In the genomic region with DNA sequence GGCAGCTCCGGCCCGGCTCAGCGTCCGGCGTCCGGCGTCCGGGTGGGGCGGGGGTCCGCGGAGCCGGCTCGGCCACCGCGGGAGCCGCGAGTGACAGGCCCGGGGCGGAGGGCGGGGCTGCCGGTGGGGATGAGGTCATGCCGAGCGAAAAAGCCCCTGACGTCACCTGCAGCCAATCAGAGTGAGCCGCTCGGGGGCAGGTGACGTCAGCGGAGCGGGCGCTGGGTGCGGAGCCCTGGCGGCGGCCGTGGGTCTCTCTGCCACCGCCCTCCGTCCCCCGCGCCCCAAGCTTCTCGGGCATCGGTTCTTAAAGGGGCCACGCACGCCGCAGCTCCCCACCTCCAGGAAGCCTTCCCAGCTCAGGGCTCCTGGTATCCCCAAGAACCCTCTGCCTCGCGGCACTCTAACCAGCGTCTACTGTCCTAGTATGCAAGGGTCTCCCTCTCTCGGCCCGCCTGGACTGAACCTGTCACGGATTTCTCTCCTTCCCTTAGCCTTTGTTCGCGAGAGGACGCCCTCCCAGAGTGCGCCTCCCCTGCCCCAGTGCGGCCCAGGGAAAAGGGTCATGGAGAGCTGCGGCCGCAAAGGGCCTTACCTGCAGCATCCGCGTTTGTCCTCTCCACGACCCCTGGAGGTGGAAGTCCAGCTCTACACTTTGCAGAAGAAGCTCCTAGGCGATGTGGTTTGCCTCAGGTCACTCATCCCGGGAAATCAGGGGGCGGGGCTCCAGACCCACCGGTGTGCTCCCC, we compare ENCODE assay signal across 8 mouse cellular contexts. TPM values are rescaled to one million over a fixed set of nuclear protein-coding genes. Genes with fewer than 3 reads are reported as not detected.
DNase-seq lines count a peak whose midpoint lies in the region; ATAC-seq and TF ChIP-seq lines count a peak whose summit lies in the region.

A gene (minus strand): TSS at position 661 of the 749 bp plus-strand sequence.

- H3K27ac ChIP-seq in forebrain, embryonic 15.5 days (replicated peaks), result peak within 1 kb of the TSS; percentile 95
- H3K27ac ChIP-seq in liver, embryonic 16.5 days (ENCODE audit: low read length), result peak within 1 kb of the TSS; percentile 80
- peak within 1 kb of the TSS; percentile 82 for H3K27ac ChIP-seq in neural tube, embryonic 12.5 days
- H3K27ac ChIP-seq in stomach, postnatal 0 days (replicated peaks), result peak within 1 kb of the TSS; percentile 77

- intact Hi-C loops in heart, postnatal 14 days (cut with DNase I), result loop anchor here (5.0 kb wide), 1 partner anchor 33 kb away; a partner anchor contains a TSS

- WGBS in forebrain, embryonic 15.5 days, result under 1% methylated on average over 63 of the region's 63 CpGs
- WGBS in large intestine, adult 2 months, result 2% methylated on average over 60 of the region's 63 CpGs
- WGBS in liver, embryonic 16.5 days (ENCODE audit: insufficient replicate concordance), result under 1% methylated on average over 49 of the region's 63 CpGs
- under 1% methylated on average over 62 of the region's 63 CpGs for WGBS in neural tube, embryonic 12.5 days
- under 1% methylated on average over 47 of the region's 63 CpGs for WGBS in stomach, postnatal 0 days

- peak; percentile 81 for ATAC-seq in forebrain, embryonic 15.5 days (replicated peaks)
- peak; percentile 88 for ATAC-seq in liver, embryonic 16.5 days (ENCODE audit: low read depth)
- peak; percentile 85 for ATAC-seq in neural tube, embryonic 12.5 days (ENCODE audit: low FRiP score, low read depth)
- ATAC-seq in stomach, postnatal 0 days (ENCODE audit: low FRiP score, low TSS enrichment), result peak; percentile 90

- peak within 1 kb of the TSS; percentile 99 for H3K9ac ChIP-seq in forebrain, embryonic 15.5 days (replicated peaks)
- H3K9ac ChIP-seq in liver, embryonic 16.5 days (ENCODE audit: low read depth, low read length), result peak within 1 kb of the TSS; percentile 96
- H3K9ac ChIP-seq in neural tube, embryonic 12.5 days, result peak within 1 kb of the TSS; percentile 96
- peak within 1 kb of the TSS; percentile 86 for H3K9ac ChIP-seq in stomach, postnatal 0 days (ENCODE audit: low read length)

- H3K4me1 ChIP-seq in forebrain, embryonic 15.5 days, result peaks cover 56% of the 10 kb centered on the region
- peaks cover 38% of the 10 kb centered on the region for H3K4me1 ChIP-seq in liver, embryonic 16.5 days (ENCODE audit: control insufficient read depth, low read depth, low read length)
- peaks cover 52% of the 10 kb centered on the region for H3K4me1 ChIP-seq in neural tube, embryonic 12.5 days
- H3K4me1 ChIP-seq in stomach, postnatal 0 days (replicated peaks; ENCODE audit: control insufficient read depth, insufficient read depth), result no peaks in the 10 kb centered on the region

- H3K27me3 ChIP-seq in forebrain, embryonic 15.5 days, result 0 out of 2 replicates have a peak, but pooled peaks cover 6% of the 10 kb centered on the region
- H3K27me3 ChIP-seq in liver, embryonic 16.5 days (ENCODE audit: control insufficient read depth, insufficient read depth, low read depth, low read length), result peaks cover 67% of the 10 kb centered on the region
- H3K27me3 ChIP-seq in neural tube, embryonic 12.5 days (replicated peaks), result peaks cover 26% of the 10 kb centered on the region
- peaks cover 2% of the 10 kb centered on the region; the same call in 1 of the 2 replicates for H3K27me3 ChIP-seq in stomach, postnatal 0 days (ENCODE audit: control insufficient read depth, insufficient read depth, low read length)

- H3K4me3 ChIP-seq in forebrain, embryonic 15.5 days, result peak within 1 kb of the TSS; percentile 95
- H3K4me3 ChIP-seq in liver, embryonic 16.5 days (ENCODE audit: low read depth, low read length), result peak within 1 kb of the TSS; percentile 81
- H3K4me3 ChIP-seq in neural tube, embryonic 12.5 days, result peak within 1 kb of the TSS; percentile 92
- peak within 1 kb of the TSS; percentile 77 for H3K4me3 ChIP-seq in stomach, postnatal 0 days (ENCODE audit: low read depth, low read length)

- H3K9me3 ChIP-seq in forebrain, embryonic 15.5 days, result no peaks in the 10 kb centered on the region
- no peaks in the 10 kb centered on the region for H3K9me3 ChIP-seq in liver, embryonic 16.5 days (replicated peaks; ENCODE audit: control insufficient read depth, low read length)
- no peaks in the 10 kb centered on the region for H3K9me3 ChIP-seq in neural tube, embryonic 12.5 days
- no peaks in the 10 kb centered on the region for H3K9me3 ChIP-seq in stomach, postnatal 0 days (ENCODE audit: control insufficient read depth, low read length)

- H3K4me2 ChIP-seq in forebrain, embryonic 15.5 days (replicated peaks), result peak within 1 kb of the TSS; percentile 93
- peak within 1 kb of the TSS; percentile 93 for H3K4me2 ChIP-seq in liver, embryonic 16.5 days (ENCODE audit: low read depth, low read length)
- peak within 1 kb of the TSS; percentile 88 for H3K4me2 ChIP-seq in neural tube, embryonic 12.5 days (replicated peaks)
- peak within 1 kb of the TSS; percentile 93 for H3K4me2 ChIP-seq in stomach, postnatal 0 days (replicated peaks; ENCODE audit: low read depth)

- H3K36me3 ChIP-seq in forebrain, embryonic 15.5 days, result no peaks in the 10 kb centered on the region
- no peaks in the 10 kb centered on the region for H3K36me3 ChIP-seq in liver, embryonic 16.5 days (ENCODE audit: control insufficient read depth, insufficient read depth)
- no peaks in the 10 kb centered on the region for H3K36me3 ChIP-seq in neural tube, embryonic 12.5 days
- H3K36me3 ChIP-seq in stomach, postnatal 0 days (ENCODE audit: control insufficient read depth, insufficient read depth, low read length), result no peaks in the 10 kb centered on the region

- no peak for TF ChIP-seq EP300 in stomach, postnatal 0 days (optimal IDR thresholded peaks at IDR 0.05)

- TF ChIP-seq CTCF in stomach, postnatal 0 days (IDR thresholded peaks at IDR 0.05; ENCODE audit: low read depth), result peak; percentile 61

- DNase-seq in ES-CJ7 (ENCODE audit: low read depth, low spot score), result peak; percentile 79
- DNase-seq in cerebellum, adult 11-12 months, result peak; percentile 97
- peak; percentile 95 to 96 for DNase-seq in heart, postnatal 14 days
- DNase-seq in large intestine, adult 2 months (ENCODE audit: low read depth, low spot score), result peak; percentile 69
- DNase-seq in stomach, postnatal 0 days (ENCODE audit: low spot score), result peak; percentile 92

RNA-seq across cellular contexts. Expression of the gene that starts here (rescaled TPM):
- 90.8 and 93.5 TPM in 2 replicates for polyA plus RNA-seq in forebrain, embryonic 15.5 days (2015; fragmentation: Nextera tagmentation; extraction: Ambion mirVana)
- total RNA-seq in heart, postnatal 14 days (2021), result 10 to 100 TPM; 29.2 to 35.4 TPM
- 8.1 and 12.5 TPM in 2 replicates for polyA plus RNA-seq in large intestine, adult 2 months (2012; rRNA removed)
- polyA plus RNA-seq in liver, embryonic 16.5 days (2015; fragmentation: Nextera tagmentation; extraction: Ambion mirVana), result 2.8 TPM in 2 replicates
- 61.6 and 63.6 TPM in 2 replicates for polyA plus RNA-seq in neural tube, embryonic 12.5 days (2016; fragmentation: Nextera tagmentation; extraction: Ambion mirVana)
- 3.6 and 5.6 TPM in 2 replicates for polyA plus RNA-seq in stomach, postnatal 0 days (2015; fragmentation: Nextera tagmentation; extraction: Ambion mirVana)

Comparison
In these comparisons a context has a peak if more than half of its experiments do, and no peak if none do; other contexts are left out.
1. Peak in every context shown above with its lines: DNase-seq, ATAC-seq, H3K4me3 ChIP-seq and H3K27ac ChIP-seq.